Mouse (Mus musculus) brain, embryonic 18.5 days (tissue): ENCODE data around the gene Antxrl.

Experiments used
- DNase-seq: peaks from one replicate; pipeline ENCODE4 v3.0.0-alpha.2; 2012; ENCODE audit warnings: low read depth, low spot score

Gene Antxrl

GRCm38 (mm10) chr14:34103855-34104254 is 51.3 kb downstream of the Antxrl start:
- no peak for DNase-seq

DNA sequence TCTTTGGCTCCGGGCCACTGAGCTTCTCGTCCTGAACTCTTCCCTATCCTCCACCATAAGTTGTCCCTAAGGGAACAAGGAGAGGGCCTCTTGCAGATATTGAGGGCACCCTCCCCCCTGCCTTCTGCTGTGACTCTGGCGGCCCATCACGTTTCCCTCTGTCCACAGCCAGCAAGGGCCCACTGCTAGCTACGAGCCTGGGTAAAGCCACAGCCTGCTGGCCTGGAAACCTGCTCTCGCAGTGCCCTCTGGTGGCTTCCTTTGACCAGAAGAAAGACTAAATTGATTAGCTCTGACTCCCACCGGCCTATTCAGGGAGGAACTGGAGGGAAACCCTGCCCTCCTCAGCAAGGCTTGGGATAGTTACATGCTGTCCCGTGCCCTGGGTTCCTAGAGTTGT is 52.4 kb downstream of the Antxrl start:
- DNase-seq = no peak

DNA sequence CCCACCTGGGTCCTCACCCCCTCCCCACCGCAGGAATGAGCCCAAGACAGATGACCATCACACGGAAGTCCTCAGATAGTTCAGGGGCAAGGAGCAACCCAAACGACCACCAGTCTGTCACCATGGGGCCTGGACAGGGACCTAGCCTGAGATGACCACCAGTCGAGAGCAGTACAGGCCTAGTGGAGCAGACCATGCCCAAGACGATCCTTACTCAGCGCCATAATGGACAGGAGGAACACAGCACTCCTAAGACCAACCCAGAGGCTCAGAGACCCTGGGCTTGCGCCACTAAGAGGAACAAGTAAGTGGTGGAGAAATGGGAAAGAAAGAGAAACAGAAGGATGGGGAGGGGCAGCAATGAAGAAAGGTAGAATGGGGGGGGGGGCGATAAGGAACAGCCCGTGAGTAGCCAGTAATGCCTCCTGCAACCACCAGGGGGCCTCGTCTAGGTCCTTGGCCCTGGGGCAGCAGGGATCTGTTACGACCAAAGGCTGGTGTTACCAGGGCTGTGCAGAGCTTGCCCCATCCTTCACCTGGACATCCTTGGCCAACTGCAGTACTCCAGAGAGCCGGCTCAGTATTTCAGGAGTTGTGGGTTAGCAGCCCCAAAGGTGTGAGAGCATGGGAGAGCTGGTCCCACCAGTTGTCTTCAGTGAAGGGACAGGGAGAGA is 54.0 kb downstream of the Antxrl start:
- no peak for DNase-seq

GRCm38 (mm10) chr14:34107594-34107993 is 55.1 kb downstream of the Antxrl start:
- DNase-seq = no peak

DNA sequence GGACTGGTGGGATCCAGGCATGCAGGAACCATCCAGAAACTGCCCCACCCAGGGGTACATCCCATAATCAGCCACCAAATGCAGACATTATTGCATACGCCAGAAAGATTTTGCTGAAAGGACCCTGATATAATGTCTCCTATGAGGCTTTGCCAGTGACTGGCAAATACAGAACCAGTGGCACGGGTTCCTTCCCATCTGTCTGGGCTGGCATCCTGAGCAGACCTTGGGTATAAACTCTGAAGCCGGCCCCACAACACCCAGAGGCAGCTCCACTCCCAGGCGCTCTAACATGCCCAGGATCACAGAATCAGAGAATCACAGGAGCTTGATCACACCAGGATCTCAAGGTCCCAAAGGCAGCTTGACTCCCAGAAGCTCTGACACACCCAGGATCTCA is 61.8 kb downstream of the Antxrl start:
- DNase-seq = no peak

GRCm38 (mm10) chr14:34119046-34119723 is 66.7 kb downstream of the Antxrl start:
- DNase-seq = no peak

GRCm38 (mm10) chr14:34120016-34120910 is 67.8 kb downstream of the Antxrl start:
- no peak for DNase-seq

GRCm38 (mm10) chr14:34120923-34121351 is 68.4 kb downstream of the Antxrl start:
- DNase-seq = no peak

- no peak for DNase-seq
These were observed 69.2 kb downstream of the Antxrl start for GRCm38 (mm10) chr14:34121691-34122090.
